Mouse (Mus musculus) ovary, postnatal 14 days (tissue): ENCODE data around the gene Castor2.

Source experiments
- DNase-seq: peaks from one replicate; pipeline ENCODE4 v3.0.0; 2022; ENCODE audit warnings: low spot score

Gene Castor2

DNA sequence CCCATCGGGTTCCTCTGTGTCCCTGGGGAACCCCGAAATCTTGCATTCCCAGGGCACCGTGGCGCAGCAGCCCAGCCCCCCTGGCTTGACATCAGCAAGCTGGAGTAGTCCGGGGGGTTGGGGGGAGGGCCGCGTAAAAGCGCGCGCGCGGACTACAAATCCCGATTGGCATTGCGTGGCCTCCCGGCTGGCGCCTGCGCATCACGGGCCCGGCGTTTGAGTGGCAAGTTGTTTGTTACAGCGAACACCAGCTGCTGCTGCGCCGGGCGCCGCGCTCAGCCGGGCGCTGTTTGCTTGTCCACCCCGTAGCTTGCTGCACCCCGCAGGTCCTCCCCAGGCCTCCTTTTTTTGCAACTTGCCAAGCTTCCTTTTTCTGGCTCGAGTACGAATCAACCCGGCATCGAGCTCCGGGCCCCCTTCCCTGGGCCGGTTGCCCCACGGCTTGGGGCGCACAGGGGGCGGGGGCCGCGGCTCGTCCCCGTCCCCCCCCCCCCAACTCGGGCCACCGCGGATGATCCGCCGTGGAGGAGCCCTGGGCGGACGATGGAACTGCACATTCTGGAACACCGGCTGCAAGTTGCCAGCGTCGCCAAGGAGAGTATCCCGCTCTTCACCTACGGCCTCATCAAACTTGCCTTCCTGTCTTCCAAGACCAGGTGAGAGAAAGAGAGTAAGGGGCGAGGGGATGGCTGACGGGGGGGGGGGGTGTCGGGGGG, at the start of gene Castor2:
Gene Castor2 (plus strand): TSS at position 216 of the 716 bp plus-strand sequence.
- peak; percentile 84 for DNase-seq

DNA sequence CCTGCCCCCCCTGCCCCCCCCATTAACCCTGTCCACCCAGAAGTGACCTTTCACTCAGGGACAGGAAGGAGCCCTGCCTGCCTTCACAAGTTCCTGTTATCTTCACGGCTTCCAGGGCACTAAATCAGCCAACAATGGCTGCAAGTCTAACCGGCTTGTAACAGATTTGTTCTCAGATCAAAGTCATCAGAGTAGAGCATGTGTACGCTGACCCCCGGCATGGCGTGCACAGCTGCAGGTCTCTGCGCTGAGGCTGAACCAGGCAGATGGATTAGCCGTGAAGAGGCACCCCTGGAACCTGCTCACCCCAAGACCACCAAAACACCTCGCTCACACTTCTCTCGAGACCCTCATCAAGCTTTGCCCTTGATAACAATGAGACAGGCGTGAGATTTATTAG, 48.8 kb upstream of the Castor2 start:
- DNase-seq, result no peak

DNA sequence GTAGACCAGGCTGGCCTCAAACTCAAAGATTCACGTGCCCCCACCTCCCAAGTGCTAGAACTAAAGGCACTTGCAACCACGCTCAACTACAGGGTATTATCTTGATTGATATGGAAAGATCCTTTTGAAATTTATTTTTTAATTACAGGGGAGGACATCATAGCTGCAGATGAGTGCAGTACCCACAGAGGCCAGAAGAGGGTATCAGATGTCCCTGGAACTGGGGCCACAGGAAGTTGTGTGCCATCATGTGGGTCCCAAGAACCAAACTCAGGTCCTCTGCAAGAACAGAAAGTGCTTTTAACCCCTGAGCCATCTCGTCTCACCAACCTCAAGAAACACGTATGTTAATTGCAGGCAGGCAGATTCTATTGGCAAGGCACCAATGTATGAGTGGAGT, 46.9 kb upstream of the Castor2 start:
- no peak for DNase-seq

DNA sequence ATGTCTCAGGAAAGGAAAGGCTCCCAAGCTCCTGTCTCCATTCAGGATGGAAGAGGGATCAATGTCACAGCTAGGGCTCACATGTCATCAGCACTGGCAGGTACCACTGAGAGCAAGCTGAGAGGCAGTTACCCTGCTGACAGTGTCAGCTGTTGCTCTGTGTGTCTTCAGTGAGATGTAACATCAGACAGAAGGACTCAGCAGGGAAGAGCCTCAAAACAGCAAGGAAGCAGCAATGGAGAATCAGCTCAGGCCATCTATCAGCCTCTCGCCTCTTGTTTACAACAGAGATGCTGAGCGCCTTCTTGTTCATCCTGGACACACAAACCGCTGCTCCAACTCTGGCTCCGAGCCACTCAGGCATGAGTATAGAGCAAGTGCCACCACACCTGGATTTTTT, 45.0 kb upstream of the Castor2 start:
- DNase-seq, result no peak

DNA sequence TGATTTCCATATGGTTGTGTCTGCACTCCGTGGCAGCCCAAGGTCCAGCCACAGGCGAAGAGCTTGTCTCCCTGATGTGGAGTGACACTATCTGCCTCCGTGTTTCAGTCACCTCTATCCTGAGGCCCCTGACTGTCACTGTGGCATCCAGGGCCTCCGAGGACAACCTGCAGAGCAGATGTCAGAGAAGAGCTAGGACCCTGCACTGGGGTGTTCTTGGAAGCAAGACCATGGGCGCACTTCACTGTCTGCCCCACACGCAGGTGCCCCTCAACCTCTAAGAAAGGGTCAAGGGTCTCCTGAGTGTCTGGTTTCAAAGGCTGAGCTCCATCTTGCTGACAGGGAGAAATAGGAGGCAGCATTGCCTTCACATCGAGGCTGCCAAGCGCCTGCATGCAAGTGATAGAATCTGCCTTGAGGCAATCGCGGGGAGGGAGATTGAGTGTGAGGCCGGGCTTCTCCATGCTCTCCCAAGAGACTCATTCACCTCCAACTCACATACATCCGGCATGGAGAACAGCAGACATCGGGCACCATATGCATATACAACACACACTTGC, 40.6 kb upstream of the Castor2 start:
- DNase-seq, result no peak

DNA sequence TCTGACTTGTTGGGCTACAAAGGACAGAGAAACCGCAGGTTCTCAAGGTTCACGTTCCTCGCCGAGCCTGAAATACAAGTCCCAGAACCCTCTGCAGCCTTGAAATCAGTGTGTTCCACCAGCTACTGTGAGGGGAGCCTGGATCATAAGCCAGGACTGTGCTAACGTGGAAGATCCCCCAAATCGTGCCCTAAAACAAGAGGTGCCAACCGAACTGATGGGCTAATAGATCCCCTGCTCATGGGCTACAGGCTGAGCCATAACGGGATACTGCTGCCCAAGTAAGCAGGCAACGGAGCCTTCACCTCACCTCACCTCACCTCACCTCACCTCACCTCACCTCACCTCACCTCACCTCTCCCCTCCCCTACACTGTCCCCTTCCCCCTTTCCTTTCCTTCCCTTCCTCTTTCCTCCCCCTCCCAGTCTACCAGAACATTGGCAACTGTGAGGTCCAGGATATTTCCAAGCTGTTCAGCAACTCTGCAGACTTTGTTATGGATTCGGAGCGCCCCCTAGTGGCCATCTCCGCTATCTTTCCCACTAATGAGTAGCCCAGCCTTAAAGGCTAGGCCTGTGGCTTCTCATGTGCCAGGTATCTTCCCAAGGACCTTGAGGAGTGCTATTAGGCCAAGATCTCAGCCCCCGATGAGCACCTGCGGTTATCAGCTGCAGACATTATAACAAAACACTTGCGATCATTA, 36.0 kb upstream of the Castor2 start:
- peak; percentile 82 for DNase-seq

DNA sequence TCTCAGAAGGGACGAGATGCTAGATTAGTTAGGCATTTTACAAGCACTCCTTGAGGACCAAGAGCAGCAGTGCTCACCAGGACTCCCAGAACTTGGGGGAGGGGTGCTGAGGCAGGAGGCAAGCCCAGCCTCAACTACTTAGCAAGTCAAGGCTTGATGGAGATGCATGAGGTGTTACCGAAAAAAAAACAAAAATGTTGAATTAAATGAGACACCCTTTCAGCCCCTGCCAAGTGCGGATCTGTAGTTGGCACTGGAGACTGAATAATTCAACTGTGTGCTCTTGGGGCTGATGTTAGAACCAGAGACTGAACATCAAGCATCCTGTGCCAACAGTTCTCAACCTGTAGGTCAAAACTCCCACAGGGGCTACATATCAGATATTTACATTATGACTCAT, 33.2 kb upstream of the Castor2 start:
- no peak for DNase-seq

DNA sequence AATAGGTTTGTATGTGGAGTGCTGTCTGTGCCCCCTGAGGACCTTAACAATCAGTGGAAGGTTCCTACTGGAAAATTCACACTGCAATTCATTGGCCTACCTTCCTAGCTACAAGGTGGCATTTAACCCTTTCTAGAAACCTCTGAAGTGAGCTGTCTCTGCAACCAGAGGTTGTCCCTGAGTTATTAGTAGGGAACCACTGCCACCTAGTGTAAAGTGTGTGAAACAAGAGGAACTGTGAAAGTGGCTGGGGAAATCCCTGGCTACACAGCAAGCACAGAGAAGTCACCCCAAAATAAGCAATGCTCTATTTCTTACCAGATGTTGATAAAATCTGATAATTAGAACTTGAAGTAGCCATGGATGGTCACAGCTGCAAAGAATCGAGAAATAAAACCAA, 31.6 kb upstream of the Castor2 start:
- DNase-seq, result no peak

DNA sequence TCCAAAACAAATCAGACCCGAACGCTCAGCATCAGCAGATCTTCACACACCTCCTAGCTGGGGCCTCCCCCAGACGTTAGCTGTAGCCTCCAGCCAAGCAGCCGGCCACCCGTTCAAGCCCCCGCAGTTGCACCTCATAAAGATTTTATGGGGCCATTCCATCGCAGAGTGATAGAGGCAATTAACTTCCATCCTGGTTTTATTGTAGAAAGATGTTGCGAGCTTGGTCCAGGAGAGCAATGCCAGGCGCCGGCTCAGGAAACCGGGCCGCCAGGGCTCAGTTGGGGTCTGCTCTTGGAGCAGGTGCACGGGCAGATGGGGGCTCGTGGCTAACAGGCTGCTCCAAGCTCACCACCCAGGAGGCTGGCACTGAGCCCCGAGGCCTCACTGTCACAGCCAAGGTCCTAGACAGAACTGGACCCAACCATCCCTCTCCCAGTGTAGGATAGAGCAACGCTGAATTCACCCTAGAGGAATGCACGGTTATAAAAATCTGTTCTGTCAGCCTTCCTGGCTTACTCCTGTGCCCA, 25.9 kb upstream of the Castor2 start:
- peak; percentile 11 for DNase-seq

DNA sequence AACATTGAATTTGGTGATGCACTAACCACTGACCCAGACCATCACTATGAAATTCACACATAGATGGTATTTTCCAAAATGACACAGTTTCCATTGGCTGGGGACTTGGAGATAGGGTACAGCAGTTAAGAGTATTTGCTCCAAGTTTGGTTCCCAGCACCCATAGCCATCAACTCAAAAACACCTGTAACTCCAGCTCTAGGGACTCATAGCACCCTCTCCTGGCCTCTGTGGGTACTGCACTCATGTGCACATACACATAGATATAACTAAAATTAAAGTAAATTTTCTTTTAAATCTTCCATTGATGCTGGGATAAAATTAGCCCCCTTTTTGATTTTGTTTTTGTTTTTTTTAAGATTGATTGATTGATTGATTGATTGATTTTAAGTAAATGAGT, 25.1 kb upstream of the Castor2 start:
- no peak for DNase-seq

DNA sequence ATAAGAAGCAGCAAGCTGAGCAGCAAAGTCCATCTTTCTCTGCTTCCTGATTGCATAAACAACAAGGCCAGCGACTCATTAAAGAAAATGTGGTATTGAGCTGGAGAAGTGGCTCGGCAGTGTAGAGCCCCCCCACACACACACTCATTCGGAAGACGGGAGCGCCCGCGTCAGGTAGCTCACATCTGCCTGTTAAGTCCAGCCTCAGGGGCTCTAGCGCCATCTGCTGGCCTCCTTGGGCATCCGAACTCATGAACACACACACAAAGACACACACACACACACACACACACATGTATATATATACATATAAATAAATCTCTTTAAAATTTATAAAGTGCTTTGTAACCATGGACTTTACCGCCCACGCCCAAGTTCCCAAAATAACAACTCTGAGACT, 23.3 kb upstream of the Castor2 start:
- DNase-seq, result no peak

DNA sequence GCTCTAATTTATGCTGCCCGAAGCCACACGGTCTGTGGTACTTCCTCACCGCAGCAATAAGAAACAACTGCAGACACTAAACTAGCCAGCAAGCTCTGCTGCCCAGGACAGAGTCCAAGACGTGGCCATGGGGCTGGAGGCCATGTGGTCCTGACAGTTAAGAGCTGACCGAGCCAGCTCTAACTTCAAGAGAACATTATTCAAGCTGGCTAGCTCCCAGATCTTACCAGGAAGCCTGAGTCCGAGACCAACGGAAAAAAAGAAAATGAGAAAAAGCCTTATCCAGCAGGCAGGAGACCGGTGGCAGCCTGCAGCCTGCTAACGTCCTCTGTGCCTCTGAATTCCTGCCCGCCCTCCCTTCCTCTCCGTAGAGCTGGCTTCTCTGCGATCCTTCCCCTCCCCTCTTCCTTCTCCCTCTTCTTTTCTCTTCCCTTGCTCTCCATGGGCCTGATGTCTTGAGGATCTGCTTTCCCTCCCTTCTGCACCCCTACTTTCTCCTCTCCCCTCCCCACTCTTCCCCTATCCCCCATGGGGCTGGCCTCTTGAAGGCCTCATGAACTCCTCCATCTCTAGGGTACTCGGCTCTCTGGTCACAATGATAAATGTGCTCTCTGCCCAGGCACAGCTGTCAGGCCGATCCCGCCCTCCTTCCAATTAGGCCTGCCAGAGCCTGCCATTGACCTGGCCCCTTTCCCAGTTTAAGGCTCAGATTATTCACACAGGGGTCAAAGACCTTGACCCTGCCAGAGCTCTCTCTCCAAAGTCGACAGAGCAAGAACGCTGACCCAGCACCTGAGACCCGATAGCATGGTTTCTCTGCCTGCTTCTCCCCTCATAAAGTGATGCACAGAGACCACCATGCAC, 18.6 kb upstream of the Castor2 start:
- DNase-seq, result no peak

DNA sequence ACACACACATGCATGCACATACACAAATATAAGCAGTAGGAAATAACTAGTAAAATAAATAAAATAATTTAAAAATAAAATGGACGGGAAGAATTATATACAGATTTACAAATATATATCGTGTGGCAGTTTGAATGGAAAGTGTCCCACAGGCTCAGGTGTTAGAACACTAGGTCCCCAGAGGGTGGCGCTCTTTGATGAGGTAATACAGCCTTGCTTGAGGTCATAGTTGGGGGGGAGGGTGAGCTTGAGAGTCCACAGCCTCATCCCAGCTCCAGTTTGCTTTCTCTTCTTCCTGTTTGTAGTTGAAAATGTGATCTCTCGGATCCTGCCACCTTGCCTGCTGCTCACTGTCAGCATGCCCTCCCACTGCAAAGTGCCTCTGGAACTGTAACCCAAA, 14.3 kb upstream of the Castor2 start:
- DNase-seq, result no peak

DNA sequence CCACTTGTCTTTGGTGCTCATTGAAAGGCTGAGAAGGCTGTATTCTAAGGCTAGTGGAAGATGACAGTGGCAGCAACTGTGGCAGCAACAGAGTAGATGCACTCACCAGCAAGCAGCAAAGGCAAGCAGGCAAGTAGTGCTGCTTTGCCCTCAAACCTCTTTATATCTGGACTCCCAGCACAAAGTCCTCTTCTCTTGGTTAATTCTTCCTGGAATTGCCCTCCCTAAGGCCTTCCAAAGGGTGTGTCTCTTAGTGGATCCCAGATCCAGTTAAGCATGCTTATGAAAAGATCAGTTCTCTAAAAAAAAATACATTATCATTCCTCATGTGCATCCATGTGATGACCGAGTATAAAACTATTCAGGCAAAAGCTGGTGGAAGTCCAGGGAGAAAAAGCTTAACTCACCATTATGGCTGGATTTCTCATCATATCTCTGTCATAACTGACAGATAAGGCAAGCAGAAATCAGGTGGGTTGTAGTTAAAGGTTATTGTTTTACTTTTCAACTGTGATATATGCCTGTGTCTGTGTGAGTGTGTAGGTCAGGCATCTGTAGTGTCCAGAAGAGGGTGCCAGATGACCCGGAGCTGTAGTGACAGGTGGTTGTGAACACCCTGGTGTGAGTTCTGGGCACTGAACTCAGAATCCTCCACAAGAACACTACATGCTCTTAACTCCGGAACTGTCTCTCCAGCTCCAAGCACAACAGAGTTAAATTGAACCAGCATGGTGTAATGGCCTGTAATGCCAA, 13.4 kb upstream of the Castor2 start:
- no peak for DNase-seq

DNA sequence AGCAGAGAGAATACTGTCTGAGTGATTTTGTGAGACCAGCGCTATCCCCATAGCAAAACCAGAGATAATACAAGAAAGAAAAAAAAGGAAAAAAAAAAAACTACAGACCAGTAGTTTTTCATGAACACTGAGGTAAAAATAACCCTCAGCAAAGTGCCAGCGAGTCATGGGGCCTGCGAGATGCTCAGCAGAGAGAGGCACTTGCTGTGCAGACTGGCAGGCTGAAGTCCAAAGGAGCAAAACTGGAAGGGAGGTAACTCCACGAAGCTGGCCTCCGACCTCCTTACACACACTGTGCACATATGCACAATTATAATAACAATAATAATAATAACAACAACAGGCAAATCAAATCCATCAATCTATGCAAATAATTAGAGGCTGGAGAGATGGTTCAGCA, 12.3 kb upstream of the Castor2 start:
- no peak for DNase-seq

DNA sequence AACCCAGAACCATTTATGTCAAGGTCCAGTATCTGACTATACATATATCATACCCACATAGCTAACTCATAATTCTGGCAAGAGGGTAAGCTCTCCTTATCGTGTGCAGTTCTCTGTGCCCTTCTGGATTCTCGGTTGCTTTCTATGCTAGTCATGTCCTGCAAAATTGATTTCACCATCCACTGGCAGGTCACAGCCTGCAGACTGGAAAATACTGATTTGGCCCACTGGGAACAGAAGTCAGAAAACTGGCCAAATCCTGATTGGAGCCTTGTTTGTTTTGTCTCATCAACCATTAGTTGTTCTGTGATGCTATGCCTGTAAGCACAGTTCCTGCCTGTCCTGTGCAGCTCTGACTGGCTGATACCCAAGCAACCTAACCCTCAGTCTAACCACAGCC, 3.7 kb upstream of the Castor2 start:
- no peak for DNase-seq

DNA sequence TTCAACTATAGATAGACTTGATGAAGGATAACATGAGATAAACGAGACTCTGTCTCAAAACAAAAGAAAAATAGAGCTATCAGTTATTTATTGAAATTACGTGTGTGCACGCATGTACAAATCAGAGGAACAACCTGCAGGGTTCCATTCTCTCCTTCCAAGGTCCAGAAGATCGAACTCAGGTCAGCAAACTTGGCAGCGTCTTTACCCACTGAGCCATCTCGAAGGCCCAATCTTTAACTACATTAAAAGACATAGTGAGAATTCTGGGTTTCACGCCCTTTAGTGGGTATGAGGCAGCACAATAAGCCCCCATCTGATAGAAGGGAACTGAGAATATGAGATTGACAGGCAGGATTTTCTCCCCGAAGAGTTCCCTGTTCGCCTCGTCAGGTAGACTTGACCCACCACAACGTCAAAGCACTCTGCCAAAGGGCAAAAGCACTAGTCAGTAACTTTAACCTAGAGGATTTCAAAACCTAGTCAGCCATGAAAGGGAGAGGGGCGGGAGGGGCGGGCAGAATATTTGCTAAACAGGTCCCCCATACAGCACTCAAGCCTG, 1.1 kb upstream of the Castor2 start:
- DNase-seq, result no peak

DNA sequence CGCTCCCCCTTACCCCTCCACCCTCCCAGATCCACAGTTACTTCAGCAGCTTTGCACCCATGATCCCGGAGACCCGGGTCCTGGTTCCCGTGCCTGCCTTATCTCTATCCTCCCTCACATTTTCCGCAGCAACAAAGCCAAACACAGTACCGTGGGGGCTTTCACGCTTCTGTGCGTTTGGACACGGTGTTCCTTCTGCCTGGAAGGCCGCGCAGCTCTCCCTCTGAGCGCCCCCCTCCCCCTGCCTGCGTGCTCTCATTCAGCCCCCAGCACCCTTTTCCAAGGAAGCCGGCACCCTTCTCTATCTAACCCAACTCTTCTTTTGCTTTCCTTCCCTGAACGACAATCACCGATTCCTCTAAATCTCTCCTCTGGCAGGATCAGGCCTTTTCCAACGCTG, 535 bp upstream of the Castor2 start:
- peak; percentile 7 for DNase-seq

DNA sequence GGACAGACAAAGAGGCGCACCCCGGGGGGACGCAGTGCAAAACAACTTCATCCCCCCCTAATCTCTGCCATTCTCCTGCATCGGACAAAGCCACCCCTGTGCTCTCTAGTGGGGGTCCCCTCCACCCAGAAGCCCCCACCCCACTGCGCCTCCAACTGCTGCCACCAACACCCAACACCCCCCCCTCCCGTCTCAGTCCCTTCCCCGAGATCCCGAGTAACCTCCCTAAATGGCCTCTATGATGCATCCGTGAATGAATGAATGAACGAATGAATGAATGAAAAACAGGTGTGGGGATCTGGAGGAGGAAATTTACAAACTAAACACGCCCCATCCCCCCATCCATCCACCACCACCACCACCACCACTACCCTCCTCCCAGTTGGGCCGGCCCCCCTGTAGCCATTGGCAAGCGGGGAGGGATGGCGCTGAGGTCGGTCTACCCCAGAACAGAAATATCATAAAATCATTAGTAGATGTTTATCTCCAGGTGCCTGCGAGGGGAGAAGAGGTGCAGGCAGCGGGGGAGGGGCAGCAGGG, 791 bp downstream of the Castor2 start:
- DNase-seq, result no peak

DNA sequence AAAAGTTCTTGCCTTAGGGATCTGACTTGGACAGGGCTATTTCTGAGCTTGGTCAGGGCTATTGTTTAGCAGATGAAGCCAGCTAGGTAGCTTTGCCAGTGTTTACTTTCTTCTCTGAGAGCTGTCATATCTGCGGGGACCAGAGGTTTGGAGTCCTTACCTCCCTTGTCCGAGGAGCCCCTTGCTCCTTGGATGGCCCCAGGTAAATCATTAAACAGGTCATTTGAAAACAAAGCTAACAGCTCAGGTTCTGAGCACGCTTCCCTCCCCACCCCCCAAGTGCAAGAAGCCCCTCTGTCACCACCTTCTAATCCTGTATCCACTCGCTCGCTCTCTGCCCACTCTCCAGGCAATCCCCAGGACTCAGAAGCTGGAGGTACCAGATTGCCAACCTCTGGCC, 1.8 kb downstream of the Castor2 start:
- DNase-seq, result no peak

DNA sequence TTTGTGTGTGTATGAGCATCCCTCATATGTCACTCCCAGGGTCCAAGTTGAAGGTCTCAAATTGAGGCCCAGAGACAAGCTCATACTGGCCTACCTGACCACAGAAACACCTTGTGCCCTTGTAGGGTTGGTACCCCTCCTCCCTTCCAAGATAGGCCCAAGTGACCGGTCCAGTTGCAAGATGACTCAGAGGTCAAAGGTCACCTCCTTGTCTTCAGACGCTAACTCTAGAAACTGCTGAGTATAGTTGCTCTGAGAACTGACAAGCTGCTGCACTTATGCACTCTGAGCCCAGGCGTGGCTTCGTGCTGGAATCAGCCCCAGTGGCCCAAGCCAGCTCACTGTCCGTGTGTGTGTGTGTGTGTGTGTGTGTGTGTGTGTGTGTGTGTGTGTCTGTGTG, 2.4 kb downstream of the Castor2 start:
- DNase-seq, result no peak
